Mouse (Mus musculus) small intestine, adult 2 months (tissue): Measurements from ENCODE around the gene Tfeb.

ENCODE experiments used
- CTCF ChIP-seq: fragments of 200-500 bp; IDR thresholded peaks from 2 replicates; pipeline ENCODE4 v1.5.1; 2012; ENCODE audit warnings: low read depth, mild to moderate bottlenecking, control low read depth, inconsistent platforms, low read length, moderate library complexity, mixed read lengths; ENCODE audit not compliant: insufficient replicate concordance, insufficient read length; ENCODE audit errors: extremely low read depth
- POLR2A ChIP-seq: fragments of 200-500 bp; IDR thresholded peaks from 2 replicates; pipeline ENCODE4 v1.6.1; 2012; ENCODE audit warnings: low read depth, mild to moderate bottlenecking, control low read depth, inconsistent platforms, low read length, moderate library complexity

DNA sequence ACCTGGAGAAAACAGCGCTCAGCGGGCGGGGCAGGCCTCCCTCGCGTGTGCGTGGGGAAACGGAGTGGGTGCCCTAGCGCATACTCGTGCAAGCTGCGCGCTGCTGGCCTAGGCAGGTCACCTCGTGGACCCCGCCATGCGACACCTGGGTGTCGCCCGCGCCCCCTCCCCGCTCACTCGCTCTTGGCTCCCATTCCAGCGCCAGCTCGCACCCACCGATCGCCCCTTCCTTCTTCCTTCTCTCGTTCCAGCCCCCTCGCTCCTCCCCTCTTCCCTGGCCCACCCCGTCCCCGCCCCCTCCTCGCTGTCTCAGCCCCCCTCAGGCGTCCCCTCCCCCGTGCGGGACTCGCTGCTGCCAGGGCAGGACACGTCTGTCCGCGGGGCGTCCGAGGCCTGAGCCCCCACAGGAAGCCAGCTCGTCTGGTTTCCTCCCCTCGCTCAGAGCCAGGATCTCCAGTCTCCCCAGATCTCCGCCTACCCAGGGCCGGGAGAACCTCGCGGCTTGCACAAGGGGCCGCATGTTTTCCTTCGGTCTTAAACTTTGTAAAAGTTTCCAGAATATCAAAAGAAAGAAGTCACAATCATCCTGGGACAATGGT is 96.3 kb downstream of the Tfeb start:
- TF ChIP-seq CTCF (no peak), POLR2A (no peak)
